Mouse (Mus musculus): Measurements from ENCODE around the gene Ppp1ca.

GRCm38 (mm10) chr19:4181892-4182291 is 10.0 kb upstream of the Ppp1ca start:
- TF ChIP-seq CTCF (conservative IDR thresholded peaks at IDR 0.05; ENCODE audit: low read length) (no peak), POU5F1 (IDR thresholded peaks at IDR 0.05; ENCODE audit: borderline replicate concordance, low read length) (no peak), NANOG (IDR thresholded peaks at IDR 0.05; ENCODE audit: borderline replicate concordance, low read length) (no peak)
